Mouse (Mus musculus) telencephalon, adult 2 months (tissue): Measurements from ENCODE around the gene Cfap157.

Experiments used
- DNase-seq: peaks from one replicate; pipeline ENCODE4 v3.0.0-alpha.2; 2011; ENCODE audit warnings: low read depth, low spot score

Gene Cfap157

GRCm38 (mm10) chr2:32750887-32751664 is 33.2 kb downstream of the Cfap157 start:
- no peak for DNase-seq

GRCm38 (mm10) chr2:32750199-32750598 is 34.0 kb downstream of the Cfap157 start:
- DNase-seq, result no peak

- DNase-seq, result no peak
These were observed 35.1 kb downstream of the Cfap157 start for GRCm38 (mm10) chr2:32749082-32749481.

- no peak for DNase-seq
These were observed 39.8 kb downstream of the Cfap157 start for GRCm38 (mm10) chr2:32744272-32744982.

- peak; percentile 82 for DNase-seq
These were observed 42.1 kb downstream of the Cfap157 start for GRCm38 (mm10) chr2:32742173-32742531.

GRCm38 (mm10) chr2:32741273-32742172 is 42.7 kb downstream of the Cfap157 start:
- no peak for DNase-seq

- no peak for DNase-seq
These were observed 43.3 kb downstream of the Cfap157 start, which contains the start of gene 6330409D20Rik for GRCm38 (mm10) chr2:32740916-32741272. 6330409D20Rik (minus strand) TSS chr2:32741016.

GRCm38 (mm10) chr2:32739311-32739710 is 44.9 kb downstream of the Cfap157 start:
- DNase-seq, result no peak

GRCm38 (mm10) chr2:32737008-32737407 is 47.2 kb downstream of the Cfap157 start:
- no peak for DNase-seq

GRCm38 (mm10) chr2:32736306-32736829 is 47.9 kb downstream of the Cfap157 start:
- no peak for DNase-seq

GRCm38 (mm10) chr2:32734933-32735332 is 49.3 kb downstream of the Cfap157 start:
- no peak for DNase-seq

- DNase-seq, result no peak
These were observed 49.7 kb downstream of the Cfap157 start for GRCm38 (mm10) chr2:32734480-32734879.

- no peak for DNase-seq
These were observed 51.5 kb downstream of the Cfap157 start for GRCm38 (mm10) chr2:32732695-32733094.

- DNase-seq, result no peak
These were observed 52.3 kb downstream of the Cfap157 start for GRCm38 (mm10) chr2:32731911-32732310.

GRCm38 (mm10) chr2:32730854-32731253 is 53.4 kb downstream of the Cfap157 start:
- DNase-seq, result no peak

- DNase-seq, result no peak
These were observed 54.7 kb downstream of the Cfap157 start for GRCm38 (mm10) chr2:32729547-32729946.

GRCm38 (mm10) chr2:32728463-32728862 is 55.8 kb downstream of the Cfap157 start:
- no peak for DNase-seq

GRCm38 (mm10) chr2:32727435-32727834 is 56.8 kb downstream of the Cfap157 start:
- DNase-seq, result peak; percentile 90
